Mouse (Mus musculus) limb, embryonic 13.5 days (tissue): ENCODE measurements around the gene Lep. TPM values are rescaled to one million over a fixed set of nuclear protein-coding genes. Genes with fewer than 3 reads are reported as not detected.

Source experiments
- ATAC-seq: fragments of 200-750 bp; cut with Nextera tagmentation; 2 replicates; pipeline ENCODE4 v1.8.0; 2017; ENCODE audit warnings: low read depth, moderate number of reproducible peaks, moderate TSS enrichment; ENCODE audit not compliant: low FRiP score
- H3K27ac ChIP-seq: fragments of 300-500 bp; sonication (generic); 2 replicates; pipeline ENCODE4 v1.5.1; 2015; ENCODE audit warnings: inconsistent platforms, mild to moderate bottlenecking, moderate library complexity
- H3K27me3 ChIP-seq: fragments of 300-500 bp; sonication (generic); 2 replicates; pipeline ENCODE4 v1.6.1; 2015; ENCODE audit warnings: mild to moderate bottlenecking, inconsistent platforms
- H3K36me3 ChIP-seq: fragments of 300-500 bp; sonication (generic); 2 replicates; pipeline ENCODE4 v1.6.1; 2015; ENCODE audit warnings: inconsistent platforms, mild to moderate bottlenecking, moderate library complexity
- H3K4me1 ChIP-seq: fragments of 300-500 bp; sonication (generic); 2 replicates; pipeline ENCODE4 v1.6.1; 2015; ENCODE audit warnings: inconsistent platforms
- H3K4me2 ChIP-seq: fragments of 300-500 bp; sonication (generic); replicated peaks from 2 replicates; pipeline ENCODE4 v1.6.1; 2015; ENCODE audit warnings: inconsistent platforms, mild to moderate bottlenecking, moderate library complexity
- H3K4me3 ChIP-seq: fragments of 300-500 bp; sonication (generic); 2 replicates; pipeline ENCODE4 v1.5.1; 2015; ENCODE audit warnings: moderate library complexity, mild to moderate bottlenecking, inconsistent platforms
- H3K9ac ChIP-seq: fragments of 300-500 bp; sonication (generic); 2 replicates; pipeline ENCODE4 v1.6.1; 2015; ENCODE audit warnings: mild to moderate bottlenecking, inconsistent platforms
- H3K9me3 ChIP-seq: fragments of 300-500 bp; sonication (generic); 2 replicates; pipeline ENCODE4 v1.6.1; 2016; ENCODE audit warnings: inconsistent platforms
- WGBS: fragments of 180-500 bp; shearing (Covaris S2); methylation state at CpG from one replicate; pipeline ENCODE4 v1.1.7; 2015; 5-methylcytosine and 5-hydroxymethylcytosine counted together
- polyA plus RNA-seq: library from polyadenylated mRNA; unstranded; fragments of >200 nt; fragmentation: Nextera tagmentation; extraction: Ambion mirVana; gene quantifications from 2 replicates; pipeline ENCODE4 v1.2.1, GENCODE M21; 2015

Lep gene
- polyA plus RNA-seq, 1 experiment from 2014 or later: not detected

- Histone ChIP-seq H3K4me3 (no peak overlapping the region), H3K4me1 (peaks cover 6% of the 10 kb centered on the region; the same call in 1 of the 2 replicates), H3K9ac (no peak overlapping the region), H3K36me3 (no peaks in the 10 kb centered on the region), H3K27ac (no peak overlapping the region), H3K9me3 (peaks cover 9% of the 10 kb centered on the region), H3K27me3 (peaks cover 49% of the 10 kb centered on the region), H3K4me2 (no peak overlapping the region)
- 36% methylated on average over 12 of the region's 12 CpGs for WGBS
- ATAC-seq: no peak
These were observed 34.1 kb upstream of the Lep start for GRCm38 (mm10) chr6:29025796-29026482.

GRCm38 (mm10) chr6:29026766-29027165 is 33.3 kb upstream of the Lep start:
- Histone ChIP-seq H3K4me3 (no peak overlapping the region), H3K36me3 (no peaks in the 10 kb centered on the region), H3K27ac (no peak overlapping the region), H3K4me1 (peaks cover 6% of the 10 kb centered on the region; the same call in 1 of the 2 replicates), H3K4me2 (no peak overlapping the region), H3K27me3 (peaks cover 42% of the 10 kb centered on the region), H3K9me3 (peaks cover 9% of the 10 kb centered on the region), H3K9ac (no peak overlapping the region)
- 53% methylated on average over 6 of the region's 6 CpGs for WGBS
- no peak for ATAC-seq

- Histone ChIP-seq H3K36me3 (no peaks in the 10 kb centered on the region), H3K27ac (no peak overlapping the region), H3K9ac (no peak overlapping the region), H3K9me3 (peaks cover 9% of the 10 kb centered on the region), H3K4me2 (no peak overlapping the region), H3K27me3 (peaks cover 30% of the 10 kb centered on the region), H3K4me1 (peaks cover 6% of the 10 kb centered on the region; the same call in 1 of the 2 replicates), H3K4me3 (no peak overlapping the region)
- 54% methylated on average over 5 of the region's 5 CpGs for WGBS
- no peak for ATAC-seq
These were observed 31.9 kb upstream of the Lep start for GRCm38 (mm10) chr6:29028129-29028528.

GRCm38 (mm10) chr6:29029521-29029920 is 30.5 kb upstream of the Lep start:
- no peak overlapping the region for H3K9ac ChIP-seq
- H3K4me1 ChIP-seq: peaks cover 4% of the 10 kb centered on the region; the same call in 1 of the 2 replicates
- no peak overlapping the region for H3K27ac ChIP-seq
- H3K9me3 ChIP-seq: peaks cover 9% of the 10 kb centered on the region
- H3K4me2 ChIP-seq: no peak overlapping the region
- WGBS: 76% methylated on average over 6 of the region's 6 CpGs
- H3K27me3 ChIP-seq: peaks cover 26% of the 10 kb centered on the region
- no peaks in the 10 kb centered on the region for H3K36me3 ChIP-seq
- no peak for ATAC-seq
- H3K4me3 ChIP-seq: no peak overlapping the region

GRCm38 (mm10) chr6:29031216-29031615 is 28.8 kb upstream of the Lep start:
- no peaks in the 10 kb centered on the region for H3K36me3 ChIP-seq
- no peak overlapping the region for H3K9ac ChIP-seq
- H3K27me3 ChIP-seq: peaks cover 9% of the 10 kb centered on the region
- no peak overlapping the region for H3K4me3 ChIP-seq
- 67% methylated on average over 6 of the region's 6 CpGs for WGBS
- H3K4me2 ChIP-seq: no peak overlapping the region
- ATAC-seq: peak; percentile 36; the same call in 1 of the 2 replicates
- H3K4me1 ChIP-seq: peaks cover 4% of the 10 kb centered on the region; the same call in 1 of the 2 replicates
- H3K27ac ChIP-seq: no peak overlapping the region
- peaks cover 9% of the 10 kb centered on the region for H3K9me3 ChIP-seq

- Histone ChIP-seq H3K9ac (no peak overlapping the region), H3K27ac (no peak overlapping the region), H3K27me3 (peaks cover 4% of the 10 kb centered on the region; the same call in 1 of the 2 replicates), H3K4me2 (no peak overlapping the region), H3K4me3 (no peak overlapping the region), H3K9me3 (peaks cover 9% of the 10 kb centered on the region), H3K4me1 (peaks cover 10% of the 10 kb centered on the region; the same call in 1 of the 2 replicates), H3K36me3 (no peaks in the 10 kb centered on the region)
- WGBS: 87% methylated on average over 13 of the region's 13 CpGs
- ATAC-seq: no peak
These were observed 28.2 kb upstream of the Lep start for GRCm38 (mm10) chr6:29031704-29032310.

- peaks cover 9% of the 10 kb centered on the region for H3K9me3 ChIP-seq
- no peaks in the 10 kb centered on the region; the same call in 1 of the 2 replicates for H3K27me3 ChIP-seq
- H3K27ac ChIP-seq: no peak overlapping the region
- H3K4me3 ChIP-seq: no peak overlapping the region
- H3K4me2 ChIP-seq: no peak overlapping the region
- H3K4me1 ChIP-seq: peaks cover 13% of the 10 kb centered on the region; the same call in 1 of the 2 replicates
- 72% methylated on average over 12 of the region's 12 CpGs for WGBS
- no peak for ATAC-seq
- H3K36me3 ChIP-seq: no peaks in the 10 kb centered on the region
- no peak overlapping the region for H3K9ac ChIP-seq
These were observed 27.6 kb upstream of the Lep start for GRCm38 (mm10) chr6:29032411-29032810.

GRCm38 (mm10) chr6:29033981-29034646 is 25.9 kb upstream of the Lep start:
- H3K27ac ChIP-seq: no peak overlapping the region
- no peaks in the 10 kb centered on the region for H3K36me3 ChIP-seq
- no peaks in the 10 kb centered on the region for H3K27me3 ChIP-seq
- no peak overlapping the region for H3K9ac ChIP-seq
- WGBS: 54% methylated on average over 7 of the region's 7 CpGs
- peaks cover 13% of the 10 kb centered on the region; the same call in 1 of the 2 replicates for H3K4me1 ChIP-seq
- H3K9me3 ChIP-seq: peaks cover 9% of the 10 kb centered on the region
- ATAC-seq: no peak
- no peak overlapping the region for H3K4me3 ChIP-seq
- H3K4me2 ChIP-seq: no peak overlapping the region

GRCm38 (mm10) chr6:29036698-29037097 is 23.3 kb upstream of the Lep start:
- 43% methylated on average over 4 of the region's 4 CpGs for WGBS

GRCm38 (mm10) chr6:29040266-29040665 is 19.8 kb upstream of the Lep start:
- H3K4me1 ChIP-seq: 0 out of 2 replicates have a peak, but pooled peaks cover 9% of the 10 kb centered on the region
- 0 out of 2 replicates have a peak, but pooled peaks cover 3% of the 10 kb centered on the region for H3K27me3 ChIP-seq
- no peak for ATAC-seq
- no peak overlapping the region for H3K27ac ChIP-seq
- no peaks in the 10 kb centered on the region for H3K36me3 ChIP-seq
- no peak overlapping the region for H3K4me2 ChIP-seq
- WGBS: 83% methylated on average over 2 of the region's 2 CpGs
- no peak overlapping the region for H3K4me3 ChIP-seq
- no peak overlapping the region for H3K9ac ChIP-seq
- H3K9me3 ChIP-seq: no peaks in the 10 kb centered on the region

More at GRCm38 (mm10) chr6:29036698-29037097, 23.3 kb upstream of the Lep start:
- no peaks in the 10 kb centered on the region for H3K9me3 ChIP-seq
- H3K4me3 ChIP-seq: no peak overlapping the region
- peaks cover 13% of the 10 kb centered on the region; the same call in 1 of the 2 replicates for H3K4me1 ChIP-seq
- H3K27me3 ChIP-seq: 0 out of 2 replicates have a peak, but pooled peaks cover 3% of the 10 kb centered on the region
- peak; percentile 34 for ATAC-seq
- no peak overlapping the region for H3K4me2 ChIP-seq
- no peak overlapping the region for H3K9ac ChIP-seq
- H3K36me3 ChIP-seq: no peaks in the 10 kb centered on the region
- H3K27ac ChIP-seq: no peak overlapping the region

GRCm38 (mm10) chr6:29044029-29044428 is 16.0 kb upstream of the Lep start:
- H3K9ac ChIP-seq: no peak overlapping the region

GRCm38 (mm10) chr6:29049926-29050325 is 10.1 kb upstream of the Lep start:
- no peaks in the 10 kb centered on the region for H3K9me3 ChIP-seq
- no peak overlapping the region for H3K9ac ChIP-seq
- no peaks in the 10 kb centered on the region for H3K36me3 ChIP-seq
- no peaks in the 10 kb centered on the region for H3K4me1 ChIP-seq
- no peak overlapping the region for H3K27ac ChIP-seq
- peaks cover 11% of the 10 kb centered on the region for H3K27me3 ChIP-seq
- no peak for ATAC-seq
- H3K4me3 ChIP-seq: no peak overlapping the region
- H3K4me2 ChIP-seq: no peak overlapping the region
- WGBS: 57% methylated on average over 5 of the region's 5 CpGs

More at GRCm38 (mm10) chr6:29044029-29044428, 16.0 kb upstream of the Lep start:
- Histone ChIP-seq H3K4me3 (no peak overlapping the region), H3K36me3 (no peaks in the 10 kb centered on the region), H3K9me3 (no peaks in the 10 kb centered on the region), H3K27me3 (0 out of 2 replicates have a peak, but pooled peaks cover 3% of the 10 kb centered on the region), H3K4me1 (no peaks in the 10 kb centered on the region), H3K27ac (no peak overlapping the region), H3K4me2 (no peak overlapping the region)
- ATAC-seq: no peak
